Mouse (Mus musculus) layer of hippocampus, adult 2 months (tissue): ENCODE results near the gene Ifitm3. TPM values are rescaled to one million over a fixed set of nuclear protein-coding genes. Genes with fewer than 3 reads are reported as not detected.
"Not testable (repeated sequence)": the region's sequence is repeated elsewhere in the genome, so short reads cannot be mapped to it uniquely, and the experiment has no call there.

Experiments
- DNase-seq, 2 experiments: peaks; one replicate each; pipeline ENCODE4 v3.0.0; 2022; ENCODE audit warnings: low spot score in 2 of 2
- H3K27ac ChIP-seq: fragments of 200-600 bp; 2 replicates; pipeline ENCODE4 v1.8.1; 2022
- H3K4me3 ChIP-seq: fragments of 200-600 bp; 2 replicates; pipeline ENCODE4 v1.8.1; 2022; ENCODE audit warnings: mild to moderate bottlenecking
- CTCF ChIP-seq: fragments of 200-600 bp; conservative IDR thresholded peaks from 2 replicates; pipeline ENCODE4 v1.8.1; 2022; ENCODE audit warnings: antibody characterized with exemption, mild to moderate bottlenecking, moderate library complexity
- total RNA-seq, 2 experiments: library from RNA; stranded (reverse); gene quantifications; 2 replicates each; pipeline ENCODE4 v1.2.3; 2021

Gene Ifitm3
- total RNA-seq, 2 experiments from 2014 or later: 9.6 to 13.9 TPM

- no peak overlapping the region for H3K27ac ChIP-seq
- no peak for TF ChIP-seq CTCF
- no peak overlapping the region for H3K4me3 ChIP-seq
- DNase-seq: no peak
Observed at GRCm38 (mm10) chr7:140975465-140975864, 35.1 kb downstream of the Ifitm3 start.

- H3K4me3 ChIP-seq: no peak overlapping the region
- TF ChIP-seq CTCF: no peak
- no peak for DNase-seq
- no peak overlapping the region for H3K27ac ChIP-seq
Observed at GRCm38 (mm10) chr7:140974940-140975339, 35.6 kb downstream of the Ifitm3 start.

GRCm38 (mm10) chr7:140973396-140974165, 37.0 kb downstream of the Ifitm3 start:
- Histone ChIP-seq H3K27ac (no peak overlapping the region), H3K4me3 (no peak overlapping the region)
- no peak for TF ChIP-seq CTCF
- DNase-seq: no peak

- no peak for DNase-seq
- no peak overlapping the region for H3K27ac ChIP-seq
- TF ChIP-seq CTCF: no peak
- no peak overlapping the region for H3K4me3 ChIP-seq
Observed at GRCm38 (mm10) chr7:140971479-140972171, 38.9 kb downstream of the Ifitm3 start.

- Histone ChIP-seq H3K4me3 (no peak overlapping the region), H3K27ac (no peak overlapping the region)
- no peak for TF ChIP-seq CTCF
- DNase-seq: no peak
Observed at GRCm38 (mm10) chr7:140970931-140971330, 39.6 kb downstream of the Ifitm3 start.

GRCm38 (mm10) chr7:140968710-140969109, 41.9 kb downstream of the Ifitm3 start:
- H3K4me3 ChIP-seq, DNase-seq, H3K27ac ChIP-seq: not testable (repeated sequence)

GRCm38 (mm10) chr7:140967862-140968591, 42.5 kb downstream of the Ifitm3 start:
- DNase-seq: no peak
- Histone ChIP-seq H3K27ac (no peak overlapping the region), H3K4me3 (no peak overlapping the region)
- TF ChIP-seq CTCF: no peak

- no peak for TF ChIP-seq CTCF
- no peak within 1 kb of the TSS for H3K27ac ChIP-seq
- no peak within 1 kb of the TSS for H3K4me3 ChIP-seq
- no peak for DNase-seq
Observed at GRCm38 (mm10) chr7:140966921-140967320, 43.6 kb downstream of the Ifitm3 start, which contains the start of gene Ifitm1. Gene Ifitm1 (plus strand): TSS chr7:140967221.

- H3K4me3 ChIP-seq: no peak overlapping the region
- no peak for TF ChIP-seq CTCF
- H3K27ac ChIP-seq: no peak overlapping the region
- DNase-seq: no peak
Observed at GRCm38 (mm10) chr7:140962733-140963132, 47.8 kb downstream of the Ifitm3 start.

GRCm38 (mm10) chr7:140961416-140961815, 49.2 kb downstream of the Ifitm3 start:
- no peak for TF ChIP-seq CTCF
- no peak overlapping the region for H3K4me3 ChIP-seq
- H3K27ac ChIP-seq: no peak overlapping the region
- no peak for DNase-seq

- H3K27ac ChIP-seq: no peak overlapping the region
- no peak for DNase-seq
- no peak for TF ChIP-seq CTCF
Observed at GRCm38 (mm10) chr7:140960026-140960425, 50.5 kb downstream of the Ifitm3 start.

More at GRCm38 (mm10) chr7:140960026-140960425, 50.5 kb downstream of the Ifitm3 start:
- no peak overlapping the region for H3K4me3 ChIP-seq

Other genes starting within 250 kb of the Ifitm3 start
- not detected for gene Cyp2e1, start 247.0 kb downstream of the Ifitm3 start, total RNA-seq
- gene Syce1, start 222.9 kb downstream of the Ifitm3 start, total RNA-seq: not detected
- gene Zfp941, start 188.6 kb downstream of the Ifitm3 start, total RNA-seq: 10 to 100 TPM; 10.7 to 18.0 TPM
- gene Urah, start 175.8 kb downstream of the Ifitm3 start, total RNA-seq: 1 to 10 TPM; 1.1 to 1.4 TPM
- not detected for gene Scgb1c1, start 165.2 kb downstream of the Ifitm3 start, total RNA-seq
- not detected for gene Odf3, start 163.0 kb downstream of the Ifitm3 start, total RNA-seq
- 1 to 10 TPM in 1 of 2 experiments, not detected in 1; 1.8 TPM for gene Gm45785, start 154.4 kb downstream of the Ifitm3 start, total RNA-seq
- 10 to 100 TPM; 78.2 to 82.8 TPM for gene Ric8a, start 153.8 kb downstream of the Ifitm3 start, total RNA-seq
- 10 to 100 TPM; 25.1 to 28.3 TPM for gene Bet1l, start 153.2 kb downstream of the Ifitm3 start, total RNA-seq
- 100 to 1,000 TPM; 111 to 113 TPM for gene Psmd13, start 128.8 kb downstream of the Ifitm3 start, total RNA-seq
- gene Sirt3, start 128.5 kb downstream of the Ifitm3 start, total RNA-seq: 10 to 100 TPM; 69.2 to 73.2 TPM
- gene Cox8b, start 110.3 kb downstream of the Ifitm3 start, total RNA-seq: 1 to 10 TPM in 1 of 2 experiments, not detected in 1; 1.3 TPM
- under 1 TPM; 0.27 to 0.51 TPM for gene Nlrp6, start 89.9 kb downstream of the Ifitm3 start, total RNA-seq
- 1 to 10 TPM; 4.0 to 7.1 TPM for gene Pgghg, start 69.4 kb downstream of the Ifitm3 start, total RNA-seq
- gene Ifitm5, start 60.5 kb downstream of the Ifitm3 start, total RNA-seq: not detected
- gene Gm45717, start 54.8 kb downstream of the Ifitm3 start, total RNA-seq: not detected
- 10 to 100 TPM; 13.0 to 16.3 TPM for gene Ifitm2, start 54.8 kb downstream of the Ifitm3 start, total RNA-seq
- gene Ifitm1, start 43.5 kb downstream of the Ifitm3 start, total RNA-seq: 1 to 10 TPM; 1.9 to 2.9 TPM
- gene Ifitm6, start 7.2 kb upstream of the Ifitm3 start, total RNA-seq: not detected
- not detected for gene Gm17387, start 18.4 kb upstream of the Ifitm3 start, total RNA-seq
- 100 to 1,000 TPM in 1 of 2 experiments, 10 to 100 TPM in 1; 93.4 to 101 TPM for gene B4galnt4, start 50.3 kb upstream of the Ifitm3 start, total RNA-seq
- not detected for gene Pkp3, start 67.4 kb upstream of the Ifitm3 start, total RNA-seq
- 1 to 10 TPM; 2.1 to 2.5 TPM for gene Sigirr, start 89.8 kb upstream of the Ifitm3 start, total RNA-seq
- not detected for gene Ano9, start 107.0 kb upstream of the Ifitm3 start, total RNA-seq
- 10 to 100 TPM; 50.8 to 64.4 TPM for gene Ptdss2, start 111.6 kb upstream of the Ifitm3 start, total RNA-seq
- 10 to 100 TPM; 40.6 to 42.3 TPM for gene Rnh1, start 162.1 kb upstream of the Ifitm3 start, total RNA-seq
- gene Hras, start 183.2 kb upstream of the Ifitm3 start, total RNA-seq: 100 to 1,000 TPM; 200 to 222 TPM
- gene Lrrc56, start 183.4 kb upstream of the Ifitm3 start, total RNA-seq: 1 to 10 TPM; 4.5 to 5.7 TPM
- not detected for gene Lmntd2, start 203.3 kb upstream of the Ifitm3 start, total RNA-seq
- 1 to 10 TPM in 1 of 2 experiments, under 1 TPM in 1; 0.98 to 1.2 TPM for gene Rassf7, start 205.1 kb upstream of the Ifitm3 start, total RNA-seq
- gene Phrf1, start 218.0 kb upstream of the Ifitm3 start, total RNA-seq: 10 to 100 TPM; 72.8 to 76.1 TPM